Mouse (Mus musculus): ENCODE data around the gene Naa25.

DNA sequence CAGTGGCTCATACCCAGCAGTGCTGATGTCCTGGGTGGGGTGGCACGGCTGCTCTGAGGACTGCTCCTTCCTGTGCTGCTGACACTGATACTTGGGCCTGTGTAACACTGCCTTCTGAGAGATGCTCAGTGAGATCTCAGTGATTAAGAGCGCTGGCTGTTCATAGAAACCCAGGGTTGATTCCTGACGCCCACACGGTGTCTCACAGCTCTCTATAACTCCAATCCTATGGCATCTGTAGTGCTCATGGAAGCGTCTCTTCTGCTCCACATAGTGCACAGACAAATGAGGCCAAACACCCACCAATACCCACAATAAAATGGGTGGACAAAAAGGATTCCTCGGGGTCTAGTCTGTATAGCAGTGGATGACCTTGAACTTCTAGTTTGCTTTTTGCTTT, 25.1 kb downstream of the Naa25 start:
- TF ChIP-seq CTCF (IDR thresholded peaks at IDR 0.05; ENCODE audit: extremely low read depth, insufficient read depth, low read length) (no peak), POLR2A (IDR thresholded peaks at IDR 0.05; ENCODE audit: extremely low read depth, insufficient read depth, low read length) (no peak)
